Mouse (Mus musculus) adipocyte (in vitro differentiated cells): ENCODE data around the gene Ezh1.

ENCODE experiments used
- DNase-seq: peaks from one replicate; pipeline ENCODE4 v3.0.0-alpha.2; 2016; ENCODE audit warnings: low spot score

Ezh1 gene

GRCm38 (mm10) chr11:101200986-101201385 lies 25.3 kb downstream of the Ezh1 start:
- peak; percentile 37 for DNase-seq

- DNase-seq = no peak
Observed at GRCm38 (mm10) chr11:101199555-101199954, 26.7 kb downstream of the Ezh1 start.

GRCm38 (mm10) chr11:101196175-101196574 lies 30.1 kb downstream of the Ezh1 start:
- DNase-seq = no peak

- DNase-seq = no peak
Observed at GRCm38 (mm10) chr11:101195571-101195970, 30.7 kb downstream of the Ezh1 start.

GRCm38 (mm10) chr11:101195101-101195500 lies 31.2 kb downstream of the Ezh1 start:
- no peak for DNase-seq

GRCm38 (mm10) chr11:101194643-101195042 lies 31.6 kb downstream of the Ezh1 start:
- no peak for DNase-seq

- no peak for DNase-seq
Observed at GRCm38 (mm10) chr11:101194137-101194536, 32.1 kb downstream of the Ezh1 start.

- no peak for DNase-seq
Observed at GRCm38 (mm10) chr11:101193076-101193475, 33.2 kb downstream of the Ezh1 start.

GRCm38 (mm10) chr11:101192646-101193045 lies 33.6 kb downstream of the Ezh1 start:
- no peak for DNase-seq

- DNase-seq = no peak
Observed at GRCm38 (mm10) chr11:101191919-101192470, 34.3 kb downstream of the Ezh1 start.

GRCm38 (mm10) chr11:101190913-101191907 lies 35.1 kb downstream of the Ezh1 start:
- no peak for DNase-seq

GRCm38 (mm10) chr11:101190181-101190912 lies 35.9 kb downstream of the Ezh1 start:
- no peak for DNase-seq

- peak; percentile 76 for DNase-seq
Observed at GRCm38 (mm10) chr11:101189495-101190180, 36.6 kb downstream of the Ezh1 start.

GRCm38 (mm10) chr11:101188166-101188805 lies 38.0 kb downstream of the Ezh1 start:
- DNase-seq = no peak

GRCm38 (mm10) chr11:101187541-101187940 lies 38.7 kb downstream of the Ezh1 start:
- DNase-seq = no peak

GRCm38 (mm10) chr11:101186526-101187247 lies 39.6 kb downstream of the Ezh1 start:
- no peak for DNase-seq

GRCm38 (mm10) chr11:101185441-101185840 lies 40.8 kb downstream of the Ezh1 start:
- no peak for DNase-seq

- DNase-seq = no peak
Observed at GRCm38 (mm10) chr11:101184984-101185383, 41.3 kb downstream of the Ezh1 start.

- DNase-seq = no peak
Observed at GRCm38 (mm10) chr11:101182771-101183517, 43.3 kb downstream of the Ezh1 start.

- no peak for DNase-seq
Observed at GRCm38 (mm10) chr11:101181961-101182360, 44.3 kb downstream of the Ezh1 start.
